Mouse (Mus musculus) layer of hippocampus, postnatal 14 days (tissue): ENCODE results near the gene Rpl23. TPM values are rescaled to one million over a fixed set of nuclear protein-coding genes. Genes with fewer than 3 reads are reported as not detected.
A peak's percentile ranks its signal among the peaks of the same experiment; 100 is the strongest.

Experiments used
- DNase-seq, 2 experiments: peaks; one replicate each; pipeline ENCODE4 v3.0.0; 2021 to 2022; ENCODE audit warnings: low spot score in 2 of 2, mixed read lengths in 1 of 2
- total RNA-seq, 2 experiments: library from RNA; stranded (reverse); gene quantifications; 2 replicates each; pipeline ENCODE4 v1.2.3; 2021

The Rpl23 gene
- total RNA-seq, 2 experiments from 2014 or later: 372 to 419 TPM

DNA sequence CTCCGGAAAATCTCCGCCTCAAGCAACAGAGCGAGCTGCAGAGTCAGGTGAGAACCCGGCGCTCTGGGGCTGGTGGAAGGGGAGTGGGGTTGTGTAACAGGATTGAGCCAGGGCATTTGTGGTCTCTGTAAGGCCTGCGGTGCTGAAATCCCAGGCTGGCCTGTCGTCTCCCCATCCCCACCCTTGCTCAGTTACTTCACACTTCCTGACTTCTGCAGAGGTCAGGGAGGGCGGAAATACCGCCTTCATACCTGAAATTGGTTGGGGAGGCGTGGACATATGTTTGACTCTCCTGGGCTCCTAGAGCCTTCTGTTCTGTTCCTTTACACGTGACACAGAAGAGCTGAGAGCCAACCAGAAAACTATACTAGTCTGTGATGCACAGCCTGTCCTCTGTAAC lies 33.5 kb upstream of the Rpl23 start:
- no peak for DNase-seq

DNA sequence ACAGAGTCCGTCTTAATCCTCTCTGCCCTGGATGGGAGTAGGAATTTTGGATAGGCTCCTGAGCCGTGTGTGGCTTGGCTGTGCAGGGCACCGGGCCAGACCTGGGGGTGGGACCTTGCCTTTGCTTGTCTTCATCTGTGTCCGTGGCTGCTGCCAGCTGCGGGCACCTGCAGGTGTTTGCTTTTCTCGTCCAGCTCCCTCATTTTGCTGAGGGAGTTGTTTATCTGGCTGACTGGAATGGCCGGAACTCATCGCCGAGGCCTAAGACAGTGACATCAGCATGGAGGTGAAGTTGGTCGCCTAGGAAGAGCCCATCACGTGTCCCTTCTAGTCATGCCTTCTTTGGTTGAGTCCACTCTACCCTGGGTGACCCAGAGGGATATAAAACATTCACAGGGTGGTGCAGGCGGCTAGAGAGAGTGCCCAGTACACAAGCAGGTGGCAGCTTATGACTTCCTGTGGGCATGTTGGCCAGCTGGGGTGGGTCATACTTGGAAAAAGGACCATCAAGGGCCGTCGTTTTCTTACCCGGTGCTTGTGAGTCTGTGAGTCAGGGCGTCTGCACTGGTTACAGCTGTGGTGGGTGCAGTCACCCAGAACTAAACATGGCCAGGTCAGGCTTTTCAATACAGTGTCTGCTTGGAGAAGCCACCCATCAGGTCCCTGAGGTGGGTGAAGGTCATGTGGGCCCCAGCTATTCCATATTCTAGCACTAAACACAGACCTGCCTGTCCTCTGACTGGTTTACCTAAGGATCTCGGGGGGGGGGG lies 31.7 kb upstream of the Rpl23 start:
- no peak for DNase-seq

DNA sequence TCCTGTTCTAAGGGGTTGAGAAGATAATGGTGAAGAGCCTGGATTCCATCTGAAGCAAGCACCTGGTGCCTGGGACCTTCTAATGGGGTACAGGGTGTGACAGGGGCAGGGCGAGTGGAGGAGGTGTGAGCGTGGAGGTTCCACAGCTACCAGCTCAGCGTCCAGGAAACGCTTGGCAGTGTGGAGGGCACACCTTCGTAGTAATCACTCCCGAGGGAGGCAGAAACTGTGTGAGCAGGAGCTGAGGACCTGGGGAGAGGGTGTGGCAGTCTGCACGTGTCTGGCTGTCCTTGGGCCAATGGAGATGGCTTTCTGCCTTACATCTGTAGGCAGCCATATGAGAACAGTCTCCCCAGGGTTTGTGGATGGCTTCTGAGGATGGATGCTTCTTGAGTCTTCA lies 30.8 kb upstream of the Rpl23 start:
- no peak for DNase-seq

DNA sequence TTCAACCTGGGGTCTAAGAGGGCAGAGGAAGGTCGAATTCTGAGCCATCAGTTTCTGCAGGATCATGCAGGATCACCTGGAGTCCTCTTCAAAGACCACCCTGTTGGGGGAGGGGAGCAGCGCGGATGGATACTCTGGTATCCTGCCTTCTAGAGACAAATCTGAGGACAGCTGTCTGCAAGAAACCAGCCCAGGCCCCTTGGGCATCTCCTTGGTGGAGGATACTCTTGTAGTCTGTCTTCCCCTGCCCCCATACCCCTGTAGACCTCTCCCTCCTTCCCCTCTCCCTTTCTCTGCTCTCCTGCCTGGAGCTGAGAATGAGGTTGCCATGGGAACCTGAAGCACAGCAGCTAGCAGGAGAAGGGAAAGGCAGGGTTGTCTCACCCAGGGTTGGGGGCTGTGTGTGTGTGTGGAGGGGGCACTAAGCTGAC lies 30.3 kb upstream of the Rpl23 start:
- DNase-seq: peak in 1 of 2 experiments; percentile 63

DNA sequence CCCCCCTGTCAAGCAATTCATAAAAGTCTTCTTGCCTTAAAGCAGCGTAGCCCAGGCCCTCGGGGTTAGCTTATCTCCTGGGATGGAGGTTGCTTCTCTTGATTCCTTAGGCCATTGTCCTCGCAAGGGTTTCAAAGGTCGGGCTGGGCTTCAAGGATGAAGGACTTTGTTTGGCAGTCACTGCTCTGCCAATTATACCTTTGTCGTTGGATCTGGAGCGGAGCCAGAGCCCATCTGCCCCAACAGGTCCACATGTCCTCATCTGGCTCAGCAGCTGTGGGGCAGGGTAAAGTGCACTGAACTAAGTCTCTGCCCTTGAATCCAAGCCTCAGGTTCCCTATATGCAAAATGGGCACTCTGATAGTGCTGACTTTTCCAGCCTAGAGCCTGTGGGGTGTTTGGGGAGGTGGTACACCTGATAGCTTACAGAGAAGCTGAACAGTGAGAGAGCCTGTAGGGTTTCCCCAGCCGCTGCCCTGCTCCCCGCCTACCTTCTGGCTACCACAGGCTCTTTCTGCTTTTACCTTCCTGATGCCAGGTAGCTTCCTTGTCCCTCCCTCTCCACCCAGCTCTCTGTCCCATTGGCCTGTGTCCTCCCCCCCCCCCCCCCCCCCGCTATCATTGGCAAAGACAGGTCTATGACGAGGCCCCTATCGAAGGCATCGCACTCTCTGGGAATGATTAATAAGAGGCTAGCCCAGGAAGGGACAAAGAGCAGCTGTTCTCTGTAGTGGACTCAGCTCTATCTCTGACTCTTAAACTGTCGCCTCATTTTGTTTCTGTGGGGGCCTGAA lies 29.5 kb upstream of the Rpl23 start:
- DNase-seq: no peak

DNA sequence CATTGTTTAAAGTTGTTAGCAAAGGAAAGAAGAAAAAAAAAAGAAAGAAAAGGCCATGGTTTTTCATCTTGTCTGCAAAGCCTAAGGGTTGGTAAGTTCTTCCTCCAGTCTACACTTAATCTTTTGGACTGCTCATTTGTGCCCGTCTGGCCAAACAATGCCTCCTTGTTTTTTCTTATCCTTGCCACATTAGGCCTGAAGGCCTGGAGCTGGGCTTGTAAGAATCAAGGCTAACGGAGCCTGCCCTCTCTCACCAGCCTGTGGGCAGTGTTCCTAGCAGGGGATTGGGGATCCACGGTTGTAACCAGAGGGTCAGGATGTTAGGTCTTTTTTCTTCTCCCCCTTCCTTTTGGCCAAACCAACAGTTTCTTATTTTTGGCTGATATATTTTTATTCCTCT lies 28.7 kb upstream of the Rpl23 start:
- no peak for DNase-seq

DNA sequence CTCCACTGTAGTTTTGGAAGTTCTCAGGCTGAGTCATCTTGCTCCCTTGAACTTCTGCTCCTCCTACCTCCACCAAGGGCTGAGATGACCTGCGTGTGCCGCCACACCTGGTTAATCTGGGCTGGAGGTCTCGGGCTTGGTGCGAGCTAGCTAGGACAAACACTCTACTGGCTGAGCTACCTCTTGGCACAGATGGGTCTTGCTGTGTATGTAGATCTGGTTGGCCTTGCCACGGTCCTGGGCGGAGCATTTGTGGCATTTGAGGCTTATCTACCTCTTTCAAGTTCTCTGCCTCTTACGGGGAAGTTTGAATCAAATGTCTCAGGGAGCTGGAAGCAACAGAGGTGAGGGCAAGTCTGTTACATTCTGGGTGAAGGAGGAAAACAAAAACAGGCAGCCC lies 28.1 kb upstream of the Rpl23 start:
- no peak for DNase-seq

DNA sequence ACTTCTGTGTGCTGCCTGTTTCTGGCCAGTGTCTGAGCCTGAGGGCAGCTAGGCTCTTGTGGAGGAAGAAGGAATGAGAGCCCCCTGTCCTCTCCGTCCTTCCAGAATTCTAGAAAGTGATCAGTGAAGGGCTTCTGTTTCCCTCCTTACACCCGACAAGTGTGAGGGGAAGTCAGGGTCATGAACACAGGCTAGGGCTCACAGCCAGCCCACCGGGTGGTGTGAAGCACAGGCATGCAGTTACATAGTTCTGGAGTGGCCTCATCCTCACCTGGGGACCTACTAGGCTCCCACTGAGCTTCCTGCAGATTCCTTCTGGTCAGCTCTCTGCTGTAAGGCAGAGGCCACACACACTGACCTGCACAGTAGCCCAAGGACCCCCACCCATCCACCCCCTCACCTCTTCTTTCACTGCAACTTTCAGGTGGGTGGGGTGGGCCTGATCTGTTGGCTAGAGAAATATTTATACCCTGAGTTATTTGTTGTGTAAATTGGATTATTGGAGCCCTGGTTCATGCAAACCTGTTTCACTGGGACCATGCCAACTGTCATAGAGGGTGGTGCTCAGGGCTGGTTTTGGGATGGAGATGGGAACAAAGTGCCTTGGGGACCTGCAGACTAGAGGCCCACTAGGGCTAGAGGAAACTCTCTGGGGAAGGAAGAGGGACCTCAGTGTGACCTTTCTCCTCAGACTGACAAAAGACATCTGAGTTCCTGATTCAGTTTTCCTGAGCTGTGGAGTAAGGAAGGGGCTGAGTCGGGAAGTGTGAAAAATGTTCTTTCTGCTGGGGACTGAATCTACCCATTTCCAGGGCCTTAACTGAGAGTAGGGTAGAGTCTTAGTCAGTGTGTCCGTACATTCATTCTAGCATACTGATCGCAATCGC lies 27.2 kb upstream of the Rpl23 start:
- no peak for DNase-seq

DNA sequence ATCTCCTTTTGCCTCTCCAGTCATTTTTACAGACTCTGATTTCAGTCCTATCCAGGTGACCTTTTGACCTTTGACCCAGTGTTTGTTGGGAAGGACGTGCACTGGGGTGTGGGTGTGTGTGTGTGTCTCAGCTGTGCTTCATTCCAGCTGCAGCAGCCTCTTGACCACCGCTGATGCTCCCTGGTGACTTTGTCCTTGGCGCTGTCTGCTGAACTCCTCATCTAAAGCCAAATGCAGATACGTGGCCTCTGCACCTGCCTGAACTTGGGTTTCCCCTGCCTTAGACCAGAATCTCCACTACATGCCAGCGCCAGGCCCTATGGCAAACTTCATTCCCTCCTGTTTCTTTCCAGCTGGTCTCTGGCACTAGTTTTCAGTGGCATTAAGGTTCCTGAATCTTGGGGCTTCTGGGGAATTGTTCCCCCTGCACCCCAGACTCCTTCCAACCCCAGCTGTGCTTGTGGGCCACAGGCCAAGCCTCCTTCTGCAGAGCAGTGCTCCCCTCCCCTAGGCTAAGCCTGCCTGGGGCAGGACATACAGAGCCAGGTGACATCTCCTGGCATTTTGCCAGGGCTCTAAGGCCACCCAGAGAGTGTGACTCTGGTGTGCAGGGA lies 26.5 kb upstream of the Rpl23 start:
- DNase-seq: no peak

DNA sequence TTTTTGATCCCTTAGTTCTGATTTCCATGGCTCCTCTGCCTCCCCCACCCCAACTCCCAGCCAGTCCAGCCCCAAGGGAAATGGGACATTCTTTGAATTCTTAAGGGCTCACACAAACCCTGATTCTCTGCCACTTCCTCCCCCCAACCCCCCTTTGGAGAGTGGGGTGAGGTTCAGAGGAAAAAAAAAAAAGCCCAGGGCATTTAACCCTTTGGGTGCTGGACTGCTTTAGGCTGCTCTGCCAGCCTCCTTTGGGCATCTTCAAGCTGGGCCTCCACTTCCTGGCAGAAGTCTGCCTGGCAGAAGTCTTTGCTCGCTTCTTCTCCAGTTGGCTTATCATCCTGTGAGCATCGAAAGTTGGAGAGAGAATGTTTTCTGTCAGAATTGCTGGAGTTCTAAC lies 25.9 kb upstream of the Rpl23 start:
- DNase-seq: no peak

DNA sequence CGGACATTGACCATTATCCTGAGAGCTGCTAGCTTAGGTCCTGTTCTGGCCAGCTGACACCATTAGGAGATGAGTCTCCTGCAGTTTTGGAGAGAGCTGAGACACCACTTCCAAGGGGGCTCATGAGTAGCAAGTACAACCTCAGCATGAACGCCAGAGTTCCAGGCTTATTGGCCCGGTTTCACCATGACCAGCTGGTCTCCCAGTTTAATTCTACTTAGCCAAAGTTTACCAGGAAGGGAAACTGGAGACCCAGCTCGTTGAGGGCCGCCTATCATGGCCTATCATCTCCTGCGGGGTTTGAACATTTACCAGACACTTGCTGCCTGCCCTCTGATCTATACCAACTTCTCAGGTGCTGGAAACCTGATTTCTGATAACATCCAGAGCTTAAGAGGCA lies 25.4 kb upstream of the Rpl23 start:
- DNase-seq: no peak

DNA sequence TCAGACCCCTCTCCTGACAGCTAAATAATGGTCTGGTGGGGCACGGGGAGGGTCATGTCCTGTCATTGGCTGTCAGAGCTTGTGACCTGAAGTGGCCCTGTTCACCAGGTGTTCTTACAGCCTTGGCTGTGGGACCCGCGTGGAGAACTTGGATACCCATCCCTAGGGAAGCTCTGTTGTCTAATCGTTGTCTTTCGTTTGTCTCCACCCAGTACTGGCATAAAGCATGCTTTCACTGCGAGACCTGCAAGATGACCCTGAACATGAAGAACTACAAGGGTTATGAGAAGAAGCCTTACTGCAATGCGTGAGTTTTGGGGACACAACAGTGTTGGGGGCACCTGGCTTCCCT lies 24.4 kb upstream of the Rpl23 start:
- no peak for DNase-seq

DNA sequence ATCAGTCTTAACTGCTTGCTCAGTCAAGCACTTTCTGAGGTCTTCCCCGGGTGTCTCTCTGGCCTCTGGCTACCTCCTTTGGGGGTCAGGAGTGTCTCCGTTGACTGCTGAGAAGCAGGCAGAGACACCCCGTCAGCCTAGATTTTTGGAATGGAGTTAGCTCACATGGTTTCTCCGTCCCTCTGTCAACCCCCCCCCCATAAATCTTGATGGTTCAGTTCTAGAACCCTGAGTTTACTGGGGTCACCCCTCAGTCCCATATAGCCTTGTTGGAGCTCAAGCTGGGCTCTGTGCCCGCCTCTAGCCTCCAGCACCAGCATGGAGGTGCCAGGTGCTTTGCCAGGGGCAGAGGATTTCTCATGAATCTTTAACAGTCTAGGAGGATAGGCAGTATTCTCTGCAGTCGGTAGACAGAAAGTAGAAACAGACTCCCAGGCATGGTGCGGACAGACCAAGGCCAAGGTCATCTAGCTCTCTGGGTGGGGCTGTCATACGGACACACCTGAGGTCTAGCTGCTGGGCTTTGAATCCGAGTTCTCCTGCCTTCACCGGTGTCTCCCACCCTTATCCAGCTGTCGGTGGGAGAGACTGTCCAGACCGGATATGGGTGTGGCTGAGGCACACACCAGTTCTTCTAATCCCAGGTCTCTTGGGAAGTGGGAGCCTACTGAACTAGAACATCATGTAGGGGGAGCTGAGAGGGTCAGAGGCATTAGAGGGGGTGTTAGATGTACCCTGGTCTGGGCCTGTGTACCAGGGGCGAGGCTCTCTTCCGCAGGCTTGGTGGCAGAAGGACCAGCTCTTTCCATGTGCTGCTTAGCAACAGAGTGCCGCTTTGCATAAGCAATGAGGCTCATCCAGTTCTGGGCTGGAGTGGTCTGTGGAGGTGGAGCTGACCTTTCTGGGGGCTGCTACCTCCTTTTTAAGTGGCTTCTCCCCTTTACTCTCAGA lies 23.7 kb upstream of the Rpl23 start:
- DNase-seq: no peak

DNA sequence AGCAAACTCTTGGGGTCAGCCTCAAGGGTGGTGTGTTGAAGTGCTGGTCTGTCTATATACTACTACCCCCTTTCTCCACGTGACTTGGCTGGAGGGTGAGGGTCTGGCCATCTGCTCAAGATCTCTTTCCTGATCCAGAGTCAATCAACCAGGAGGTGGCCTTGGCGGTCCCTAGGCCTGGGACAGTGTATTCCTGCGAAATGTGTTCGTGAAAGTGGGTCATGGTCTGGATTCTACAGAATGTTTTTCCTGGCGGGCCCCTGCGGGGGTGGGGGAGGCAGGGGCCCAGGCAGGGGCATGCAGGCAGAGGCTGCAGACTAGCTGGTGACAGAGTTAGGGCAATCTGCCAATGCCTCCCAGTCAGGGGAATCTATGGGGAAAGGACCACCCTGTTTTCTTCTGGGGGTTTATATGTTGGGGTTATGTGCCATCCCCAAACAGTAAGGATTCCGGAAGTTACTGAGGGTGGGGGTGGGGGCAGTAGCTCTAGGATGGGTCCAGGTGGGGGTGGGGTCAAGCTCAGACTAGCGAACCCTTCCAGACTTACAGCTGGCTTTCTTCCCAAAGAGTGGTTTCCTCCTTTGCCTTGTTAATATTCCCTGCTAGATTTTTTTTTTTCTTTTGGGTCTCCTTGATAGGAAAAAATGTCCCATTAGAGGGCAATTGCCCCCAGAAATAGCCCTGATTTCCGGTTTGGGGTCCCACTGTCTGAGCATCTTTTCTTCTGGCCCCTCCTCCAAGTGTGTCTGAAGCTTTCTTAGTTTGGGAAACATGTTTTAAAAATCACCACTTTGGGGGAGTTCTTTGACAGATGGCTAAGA lies 22.8 kb upstream of the Rpl23 start:
- DNase-seq: no peak

DNA sequence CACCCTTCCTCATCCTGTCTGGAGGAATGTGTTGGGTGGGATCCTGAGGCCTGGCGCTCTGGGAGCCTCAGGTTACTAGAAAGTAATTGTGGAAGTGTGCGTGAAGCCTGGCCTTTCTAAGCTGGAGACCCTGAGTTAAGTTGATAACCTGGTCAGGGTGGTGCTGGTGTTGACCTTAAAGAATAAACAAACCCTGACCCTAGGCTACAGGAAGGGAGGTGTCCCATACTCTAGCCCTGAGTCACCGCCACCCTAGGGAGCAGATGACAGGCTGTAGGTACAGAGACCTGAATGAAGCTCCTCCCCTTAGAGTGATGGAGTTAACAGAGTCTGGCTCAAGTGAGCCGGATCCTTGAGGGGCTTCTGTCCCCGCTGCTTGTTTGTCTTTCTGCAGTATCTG lies 21.6 kb upstream of the Rpl23 start:
- DNase-seq: no peak

DNA sequence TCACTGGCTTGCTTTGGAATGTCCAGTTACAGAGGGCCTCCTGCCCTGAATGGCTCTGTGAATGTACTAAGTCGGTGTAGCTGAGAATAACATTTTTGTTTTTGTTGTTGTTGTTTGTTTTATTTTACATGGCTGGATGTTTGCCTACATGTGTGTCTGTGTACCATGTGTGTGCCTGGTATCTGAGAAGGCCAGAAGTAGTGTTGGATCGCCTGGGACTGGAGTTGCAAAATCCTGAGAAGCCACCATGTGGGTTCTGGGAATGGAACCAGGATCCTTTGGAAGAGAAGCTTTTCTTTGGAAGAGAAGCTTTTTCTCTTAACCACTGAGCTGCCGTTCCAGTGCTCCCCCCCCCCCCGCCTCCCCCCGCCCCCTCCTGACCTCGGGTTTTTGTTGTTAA lies 20.3 kb upstream of the Rpl23 start:
- no peak for DNase-seq

DNA sequence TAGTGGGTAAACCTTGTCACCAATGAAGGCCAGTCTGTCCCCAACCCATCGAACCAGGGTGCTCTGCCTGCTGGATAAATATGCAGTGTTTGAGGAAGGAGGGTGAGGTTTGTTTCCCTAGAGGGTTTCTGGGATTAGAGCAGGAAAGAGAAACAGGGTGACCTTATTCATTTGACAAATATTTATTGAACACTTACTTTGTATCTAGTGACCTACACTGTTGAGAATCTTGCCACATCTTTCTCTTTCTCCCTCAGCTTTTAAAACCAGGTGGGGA lies 19.9 kb upstream of the Rpl23 start:
- DNase-seq: no peak

DNA sequence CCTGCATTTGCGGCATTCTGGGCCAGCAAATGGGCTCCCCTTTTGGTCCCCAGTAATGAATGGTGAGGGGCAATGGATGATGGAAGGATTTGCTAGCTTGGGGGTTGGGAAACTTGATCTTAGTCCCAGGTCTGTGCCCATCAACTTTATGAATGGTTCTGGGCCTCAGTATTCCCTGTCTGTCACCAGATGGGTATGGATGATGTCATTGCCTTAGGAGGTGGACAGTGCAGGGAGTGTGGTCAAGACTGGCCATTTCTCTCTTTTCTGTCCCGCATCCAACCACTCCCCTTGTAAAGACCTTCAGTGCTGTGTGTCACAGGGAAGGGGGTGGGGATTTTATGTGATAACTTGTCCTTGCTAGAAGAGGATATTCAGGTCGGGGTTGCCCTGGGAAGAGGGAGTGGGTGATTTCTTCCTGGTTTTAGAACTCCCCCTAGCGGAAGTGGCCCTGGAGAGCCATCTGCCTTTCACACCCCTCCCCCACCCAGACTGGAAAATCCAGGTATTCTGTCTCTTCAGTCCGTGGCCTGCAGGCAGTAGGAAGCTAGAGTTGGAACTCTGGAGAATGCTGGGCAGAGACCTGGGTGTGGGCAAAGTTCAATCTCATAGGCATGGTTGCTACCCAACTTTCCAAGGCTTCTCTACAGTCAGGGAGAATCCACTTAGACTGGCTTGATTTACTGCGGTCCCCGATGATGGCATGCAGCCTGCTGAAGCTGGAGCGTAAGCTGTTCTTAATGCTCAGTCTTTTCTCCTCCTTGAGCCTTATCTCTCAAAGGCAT lies 19.4 kb upstream of the Rpl23 start:
- DNase-seq: no peak
